Mouse (Mus musculus) liver, embryonic 14.5 days (tissue): ENCODE measurements around the gene Fut8.

Experiments
- CTCF ChIP-seq: IDR thresholded peaks from 2 replicates; pipeline ENCODE4 v1.5.1; 2016; ENCODE audit warnings: antibody characterized with exemption, low read depth, control low read depth
- EP300 ChIP-seq: IDR thresholded peaks from 2 replicates; pipeline ENCODE4 v1.6.1; 2016; ENCODE audit warnings: antibody characterized with exemption, low read depth

GRCm38 (mm10) chr12:77491478-77491877 lies 253.6 kb downstream of the Fut8 start:
- TF ChIP-seq CTCF: no peak
- TF ChIP-seq EP300: no peak
